Comparison of ENCODE assay signal across 18 mouse cellular contexts in the genomic region with DNA sequence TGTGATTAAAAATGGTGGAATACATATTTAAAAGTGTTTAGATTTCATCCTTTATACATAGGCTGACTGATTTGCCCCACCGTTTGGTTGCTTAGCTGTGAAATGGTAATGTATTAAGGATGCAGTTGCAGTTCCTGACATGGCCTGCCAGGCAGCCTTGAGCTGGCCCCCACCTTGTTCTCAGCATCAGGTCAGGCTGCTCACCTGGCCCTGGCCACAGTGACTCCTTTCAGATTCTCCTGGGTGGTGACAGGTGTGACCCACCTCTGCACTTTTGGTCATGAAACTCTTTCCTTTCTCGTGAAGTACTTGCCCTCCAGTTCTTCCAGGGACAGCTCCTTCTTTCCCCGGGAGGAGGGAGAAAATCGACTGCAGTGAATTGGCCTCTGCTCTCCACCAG.
A peak's percentile ranks its signal among the peaks of the same experiment; 100 is the strongest.
DNase-seq lines count a peak whose midpoint lies in the region; ATAC-seq and TF ChIP-seq lines count a peak whose summit lies in the region.
"Had no signal": no experiment of that assay in that cellular context is flagged by ENCODE, and none has a peak within 500 bp of the region (broad histone marks: within the 10 kb centered on the region; RNA-seq: fewer than 3 reads in every experiment).

No protein-coding gene starts in this region.

- H3K36me3 ChIP-seq in forebrain, embryonic 10.5 days (replicated peaks), result no peaks in the 10 kb centered on the region
- H3K36me3 ChIP-seq in forebrain, embryonic 16.5 days (ENCODE audit: control insufficient read depth, insufficient read depth), result no peaks in the 10 kb centered on the region
- no peaks in the 10 kb centered on the region for H3K36me3 ChIP-seq in kidney, postnatal 0 days (ENCODE audit: insufficient read depth, low read length)
- H3K36me3 ChIP-seq in midbrain, embryonic 13.5 days, result no peaks in the 10 kb centered on the region
- H3K36me3 ChIP-seq: heart, embryonic 12.5 days; stomach, embryonic 15.5 days had no signal

- H3K4me2 ChIP-seq in forebrain, embryonic 16.5 days (ENCODE audit: low read length), result no peak overlapping the region
- no peak overlapping the region for H3K4me2 ChIP-seq in kidney, postnatal 0 days (ENCODE audit: low read length)
- no peak overlapping the region for H3K4me2 ChIP-seq in midbrain, embryonic 13.5 days (replicated peaks)
- H3K4me2 ChIP-seq: heart, embryonic 12.5 days; stomach, embryonic 15.5 days had no signal

- no peak for ATAC-seq in forebrain, embryonic 16.5 days
- ATAC-seq in kidney, postnatal 0 days (replicated peaks; ENCODE audit: low FRiP score, low read depth), result no peak
- peak; percentile 47; the same call in 1 of the 2 replicates for ATAC-seq in midbrain, embryonic 13.5 days
- ATAC-seq: intestine, embryonic 16.5 days; liver, postnatal 0 days had no signal

- no peak overlapping the region for H3K4me3 ChIP-seq in forebrain, embryonic 10.5 days
- H3K4me3 ChIP-seq in forebrain, embryonic 16.5 days (replicated peaks; ENCODE audit: low read length), result no peak overlapping the region
- no peak overlapping the region for H3K4me3 ChIP-seq in kidney, postnatal 0 days (replicated peaks; ENCODE audit: low read depth, low read length)
- no peak overlapping the region for H3K4me3 ChIP-seq in midbrain, embryonic 13.5 days (replicated peaks)
- H3K4me3 ChIP-seq: heart, embryonic 12.5 days; stomach, embryonic 15.5 days had no signal

- peaks cover 25% of the 10 kb centered on the region for H3K4me1 ChIP-seq in forebrain, embryonic 10.5 days
- H3K4me1 ChIP-seq in forebrain, embryonic 16.5 days (replicated peaks; ENCODE audit: control insufficient read depth, insufficient read depth, low read length), result peaks cover 6% of the 10 kb centered on the region; the same call in 1 of the 2 replicates
- H3K4me1 ChIP-seq in kidney, postnatal 0 days (replicated peaks; ENCODE audit: insufficient read depth, low read length), result no peaks in the 10 kb centered on the region
- peaks cover 28% of the 10 kb centered on the region for H3K4me1 ChIP-seq in midbrain, embryonic 13.5 days (replicated peaks)
- H3K4me1 ChIP-seq: heart, embryonic 12.5 days; stomach, embryonic 15.5 days had no signal

- TF ChIP-seq CTCF in kidney, postnatal 0 days (IDR thresholded peaks at IDR 0.05; ENCODE audit: low read depth), result peak; percentile 44; the same call in 1 of the 2 replicates

- no peaks in the 10 kb centered on the region for H3K9me3 ChIP-seq in forebrain, embryonic 10.5 days
- H3K9me3 ChIP-seq in forebrain, embryonic 16.5 days (ENCODE audit: control insufficient read depth, low read length), result no peaks in the 10 kb centered on the region
- no peaks in the 10 kb centered on the region for H3K9me3 ChIP-seq in kidney, postnatal 0 days (replicated peaks; ENCODE audit: low read length)
- no peaks in the 10 kb centered on the region for H3K9me3 ChIP-seq in midbrain, embryonic 13.5 days
- H3K9me3 ChIP-seq: heart, embryonic 12.5 days; stomach, embryonic 15.5 days had no signal

- no peak overlapping the region for H3K9ac ChIP-seq in forebrain, embryonic 16.5 days (replicated peaks; ENCODE audit: low read depth, low read length)
- no peak overlapping the region for H3K9ac ChIP-seq in kidney, postnatal 0 days (ENCODE audit: low read depth, low read length)
- H3K9ac ChIP-seq in midbrain, embryonic 13.5 days (replicated peaks), result no peak overlapping the region
- H3K9ac ChIP-seq: heart, embryonic 12.5 days; liver, postnatal 0 days; stomach, embryonic 15.5 days had no signal

- DNase-seq in forebrain, embryonic 10.5 days (ENCODE audit: extremely low spot score, low spot score), result no peak
- peak; percentile 8 for DNase-seq in kidney, postnatal 0 days (ENCODE audit: low spot score)
- no peak for DNase-seq in kidney, postnatal 10 days
- peak; percentile 33 for DNase-seq in ZHBTc4 (ENCODE audit: low read depth, low spot score)
- no peak for DNase-seq in frontal cortex, adult 2 months (ENCODE audit: extremely low spot score in 1 of 2, low spot score in 1 of 2)
- DNase-seq in layer of hippocampus, postnatal 14 days (ENCODE audit: low spot score in 2 of 2), result no peak
- DNase-seq: adrenal gland, postnatal 10 days; cerebellum, adult 18-20 months; kidney, postnatal 25 days; layer of hippocampus, postnatal 36 days; liver; liver, postnatal 0 days; right cerebral cortex, adult 18-20 months had no signal

- peaks cover 13% of the 10 kb centered on the region; the same call in 1 of the 2 replicates for H3K27me3 ChIP-seq in forebrain, embryonic 10.5 days (ENCODE audit: poor library complexity, severe bottlenecking)
- H3K27me3 ChIP-seq in forebrain, embryonic 16.5 days (replicated peaks; ENCODE audit: control insufficient read depth, insufficient read depth, low read length), result no peaks in the 10 kb centered on the region
- no peaks in the 10 kb centered on the region for H3K27me3 ChIP-seq in kidney, postnatal 0 days (ENCODE audit: insufficient read depth, low read length)
- H3K27me3 ChIP-seq in midbrain, embryonic 13.5 days, result peaks cover 3% of the 10 kb centered on the region; the same call in 1 of the 2 replicates
- H3K27me3 ChIP-seq: stomach, embryonic 15.5 days had no signal

- 42% methylated on average over 4 of the region's 4 CpGs for WGBS in forebrain, embryonic 10.5 days
- 32% methylated on average over 4 of the region's 4 CpGs for WGBS in forebrain, embryonic 16.5 days
- WGBS in kidney, postnatal 0 days, result 31% methylated on average over 4 of the region's 4 CpGs
- WGBS in midbrain, embryonic 13.5 days, result 28% methylated on average over 4 of the region's 4 CpGs

- peak overlapping the region; percentile 49; the same call in 1 of the 2 replicates for H3K27ac ChIP-seq in forebrain, embryonic 10.5 days
- no peak overlapping the region for H3K27ac ChIP-seq in forebrain, embryonic 16.5 days (ENCODE audit: low read length)
- no peak overlapping the region for H3K27ac ChIP-seq in kidney, postnatal 0 days
- H3K27ac ChIP-seq in midbrain, embryonic 13.5 days, result peak overlapping the region; percentile 71; the same call in 1 of the 2 replicates
- H3K27ac ChIP-seq: stomach, embryonic 15.5 days had no signal

Comparison
In these comparisons a context has a peak if more than half of its experiments do, and no peak if none do; other contexts are left out.
1. DNase-seq: peak in kidney, postnatal 0 days (single experiment) and ZHBTc4 (single experiment); none in forebrain, embryonic 10.5 days (single experiment), kidney, postnatal 10 days (single experiment), frontal cortex, adult 2 months (0 of 2) and layer of hippocampus, postnatal 14 days (0 of 2).
2. H3K27ac ChIP-seq: peak in forebrain, embryonic 10.5 days (single experiment) and midbrain, embryonic 13.5 days (single experiment); none in forebrain, embryonic 16.5 days (single experiment) and kidney, postnatal 0 days (single experiment).